Mouse (Mus musculus): Measurements from ENCODE around the gene Igdcc4.

- TF ChIP-seq TAL1 (IDR thresholded peaks at IDR 0.05; ENCODE audit: low read length) = no peak
- no peak for TF ChIP-seq GATA1 (IDR thresholded peaks at IDR 0.05; ENCODE audit: low read length)
These were observed 13.8 kb upstream of the Igdcc4 start for GRCm38 (mm10) chr9:65087490-65087889.

All from erythroblast, embryonic 14.5 days (primary cell).